ENCODE assay signal across 8 mouse cellular contexts in the genomic region with DNA sequence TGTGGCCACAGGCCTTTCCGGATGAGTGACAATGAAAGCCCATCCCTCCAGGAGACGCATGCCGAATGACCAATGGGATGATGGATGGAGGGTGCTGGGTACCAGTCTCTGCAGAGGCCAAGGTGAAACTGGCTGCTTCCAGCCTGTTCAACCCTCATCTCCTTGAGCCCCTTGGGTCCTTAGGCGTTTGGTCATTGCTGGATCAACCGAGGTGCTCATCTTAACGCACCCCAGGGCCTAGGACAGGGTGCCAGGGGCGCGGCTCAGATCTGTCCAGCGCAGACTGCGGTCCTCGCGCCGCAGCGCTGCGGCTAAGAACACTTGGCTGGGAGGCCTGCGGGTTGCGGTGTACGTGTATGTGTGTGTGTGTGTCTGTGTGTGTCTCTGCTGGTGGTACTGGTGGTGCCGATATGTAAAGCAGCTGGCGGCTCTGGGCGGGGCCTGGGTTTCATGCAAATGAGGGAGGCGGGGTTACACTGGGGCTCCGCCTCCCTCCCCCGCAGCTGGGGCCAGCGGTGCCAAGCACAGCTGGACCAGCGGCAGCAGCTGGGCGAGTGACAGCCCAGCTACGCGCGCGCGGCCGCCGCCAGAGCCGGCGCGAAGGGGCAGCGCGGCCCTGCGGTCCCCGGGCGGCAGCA. TPM values are rescaled to one million over a fixed set of nuclear protein-coding genes. Genes with fewer than 3 reads are reported as not detected.
DNase-seq lines count a peak whose midpoint lies in the region; ATAC-seq lines count a peak whose summit lies in the region.

A gene (plus strand): TSS at position 147 of the 638 bp plus-strand sequence.

- 12% methylated on average over 24 of the region's 42 CpGs for WGBS in heart, embryonic 15.5 days
- 8% methylated on average over 42 of the region's 42 CpGs for WGBS in liver, embryonic 12.5 days (ENCODE audit: insufficient replicate concordance)

- no peaks in the 10 kb centered on the region for H3K9me3 ChIP-seq in heart, embryonic 15.5 days (replicated peaks)
- no peaks in the 10 kb centered on the region for H3K9me3 ChIP-seq in liver, embryonic 12.5 days (replicated peaks)

- no peaks in the 10 kb centered on the region for H3K36me3 ChIP-seq in heart, embryonic 15.5 days
- no peaks in the 10 kb centered on the region for H3K36me3 ChIP-seq in liver, embryonic 12.5 days

- H3K4me1 ChIP-seq in heart, embryonic 15.5 days (replicated peaks) = peaks cover 17% of the 10 kb centered on the region
- peaks cover 17% of the 10 kb centered on the region for H3K4me1 ChIP-seq in liver, embryonic 12.5 days

- peak within 1 kb of the TSS; percentile 60 for H3K4me3 ChIP-seq in heart, embryonic 15.5 days
- H3K4me3 ChIP-seq in liver, embryonic 12.5 days = peak within 1 kb of the TSS; percentile 59

- peak; percentile 39; the same call in 1 of the 2 replicates for ATAC-seq in erythroid progenitor cell, adult 5-6 weeks (replicated peaks; ENCODE audit: low FRiP score, poor library complexity, severe bottlenecking)
- peak; percentile 78 for ATAC-seq in heart, embryonic 15.5 days (replicated peaks; ENCODE audit: insufficient number of reproducible peaks, insufficient read depth, low FRiP score, low read depth)
- peak; percentile 82 for ATAC-seq in liver, embryonic 12.5 days

- H3K9ac ChIP-seq in heart, embryonic 15.5 days = peak within 1 kb of the TSS; percentile 32
- peak within 1 kb of the TSS; percentile 17; the same call in 1 of the 2 replicates for H3K9ac ChIP-seq in liver, embryonic 12.5 days

- H3K4me2 ChIP-seq in heart, embryonic 15.5 days = peak within 1 kb of the TSS; percentile 92
- peak within 1 kb of the TSS; percentile 77 for H3K4me2 ChIP-seq in liver, embryonic 12.5 days

- DNase-seq in gastrocnemius, adult 18-20 months (ENCODE audit: low spot score) = peak; percentile 14
- no peak for DNase-seq in gastrocnemius, adult 8-10 months (ENCODE audit: low spot score in 2 of 2)
- peak; percentile 28 to 56 for DNase-seq in kidney, postnatal 25 days
- DNase-seq in naive thymus-derived CD4-positive, alpha-beta T cell, adult 2 months (ENCODE audit: low read depth) = peak; percentile 93
- peak; percentile 84 to 92 for DNase-seq in spleen, postnatal 4 days (ENCODE audit: low spot score in 2 of 2)

- H3K27ac ChIP-seq in heart, embryonic 15.5 days = no peak within 1 kb of the TSS
- H3K27ac ChIP-seq in liver, embryonic 12.5 days = no peak within 1 kb of the TSS

- H3K27me3 ChIP-seq in heart, embryonic 15.5 days = peaks cover 42% of the 10 kb centered on the region
- peaks cover 55% of the 10 kb centered on the region for H3K27me3 ChIP-seq in liver, embryonic 12.5 days (replicated peaks)

RNA-seq across cellular contexts. Expression of the gene that starts here (rescaled TPM):
- total RNA-seq in gastrocnemius, adult 18-20 months (2021) = under 1 TPM; 0.73 to 0.85 TPM
- 1 to 10 TPM in 1 of 4 experiments, under 1 TPM in 3; 0.15 to 1.2 (median 0.73) TPM for total RNA-seq in gastrocnemius, adult 8-10 months (2022)
- total RNA-seq in erythroid progenitor cell, adult 5-6 weeks (2015; ENCODE audit: low replicate concordance) = 26.8 and 44.7 TPM in 2 replicates
- total RNA-seq in erythroid progenitor cell, adult 5-6 weeks (2017; ENCODE audit: low replicate concordance) = 17.5 and 23.0 TPM in 2 replicates
- polyA plus RNA-seq in heart, embryonic 15.5 days (2015; fragmentation: Nextera tagmentation; extraction: Ambion mirVana) = 3.3 and 8.4 TPM in 2 replicates
- polyA plus RNA-seq in liver, embryonic 12.5 days (2016; fragmentation: Nextera tagmentation; extraction: Ambion mirVana) = 2.0 and 2.3 TPM in 2 replicates

Comparison
In these comparisons a context has a peak if more than half of its experiments do, and no peak if none do; other contexts are left out.
1. RNA of the gene that starts here (total RNA-seq): 17.5 to 44.7 TPM in erythroid progenitor cell, adult 5-6 weeks; 0.73 to 0.85 TPM in gastrocnemius, adult 18-20 months and 0.15 to 1.2 TPM in gastrocnemius, adult 8-10 months; every median in the first group is over 4 times any median in the second.
2. Peak in DNase-seq in gastrocnemius, adult 18-20 months; RNA of the gene not detected or under 1 TPM.
3. DNase-seq: peak in kidney, postnatal 25 days (2 of 2), naive thymus-derived CD4-positive, alpha-beta T cell, adult 2 months (single experiment) and spleen, postnatal 4 days (2 of 2); none in gastrocnemius, adult 8-10 months (0 of 2).
4. Peak in every context shown above with its lines, with median percentiles within 50 percentile points of each other: ATAC-seq.